10 mouse cellular contexts compared by ENCODE assay signal in the genomic region with DNA sequence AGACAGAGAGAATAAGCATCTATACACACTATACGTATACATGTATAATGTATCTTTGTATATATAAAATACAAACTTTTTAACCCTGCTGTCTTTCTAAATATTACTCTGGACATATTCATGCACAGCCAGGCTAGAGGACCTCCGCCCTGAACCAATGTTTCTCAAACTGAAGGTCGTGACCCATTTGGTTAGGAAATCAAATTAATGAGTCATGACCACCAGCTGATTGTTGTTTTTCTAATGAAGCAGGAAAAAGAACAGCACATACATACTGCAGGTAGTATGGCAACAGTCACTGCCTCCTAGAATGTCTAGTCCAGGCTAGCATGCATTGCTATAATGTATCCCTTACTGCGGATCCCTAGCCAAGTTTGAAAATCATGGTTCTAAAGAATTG. TPM values are rescaled to one million over a fixed set of nuclear protein-coding genes. Genes with fewer than 3 reads are reported as not detected.
DNase-seq lines count a peak whose midpoint lies in the region; ATAC-seq and TF ChIP-seq lines count a peak whose summit lies in the region.
"Had no signal": no experiment of that assay in that cellular context is flagged by ENCODE, and none has a peak within 500 bp of the region (broad histone marks: within the 10 kb centered on the region; RNA-seq: fewer than 3 reads in every experiment).

No protein-coding gene starts in this region.

- TF ChIP-seq CTCF in liver, adult 2 months (IDR thresholded peaks at IDR 0.05; ENCODE audit: low read depth, low read length), result no peak

- H3K36me3 ChIP-seq in heart, embryonic 14.5 days (ENCODE audit: control insufficient read depth, insufficient read depth, low read length), result peaks cover 19% of the 10 kb centered on the region
- peaks cover 2% of the 10 kb centered on the region; the same call in 1 of the 2 replicates for H3K36me3 ChIP-seq in liver, adult 2 months (ENCODE audit: control insufficient read depth, insufficient read depth, low read length)
- no peaks in the 10 kb centered on the region for H3K36me3 ChIP-seq in embryonic facial prominence, embryonic 15.5 days
- no peaks in the 10 kb centered on the region for H3K36me3 ChIP-seq in midbrain, embryonic 15.5 days (replicated peaks)

- peak overlapping the region; percentile 82 for H3K4me2 ChIP-seq in heart, embryonic 14.5 days (ENCODE audit: low read length)
- H3K4me2 ChIP-seq in embryonic facial prominence, embryonic 15.5 days (replicated peaks), result 0 out of 2 replicates have a peak overlapping the region, but pooled peaks have one; percentile 82
- peak overlapping the region; percentile 94 for H3K4me2 ChIP-seq in midbrain, embryonic 15.5 days

- TF ChIP-seq POLR2A in liver, adult 2 months (IDR thresholded peaks at IDR 0.05; ENCODE audit: extremely low read depth, insufficient read depth, low read length), result no peak

- H3K4me1 ChIP-seq in heart, embryonic 14.5 days (ENCODE audit: control insufficient read depth in 2 of 2, insufficient read depth in 2 of 2, low read length in 2 of 2), result peaks cover 16 to 64% of the 10 kb centered on the region in 2 experiments
- H3K4me1 ChIP-seq in liver, adult 2 months (ENCODE audit: control insufficient read depth, insufficient read depth, low read length), result peaks cover 17% of the 10 kb centered on the region
- peaks cover 33% of the 10 kb centered on the region for H3K4me1 ChIP-seq in embryonic facial prominence, embryonic 15.5 days
- peaks cover 60% of the 10 kb centered on the region for H3K4me1 ChIP-seq in midbrain, embryonic 15.5 days

- H3K79me2 ChIP-seq in liver, adult 2 months (ENCODE audit: control insufficient read depth, insufficient read depth, low read length), result peaks cover 33% of the 10 kb centered on the region

- 84% methylated on average over 4 of the region's 4 CpGs for WGBS in heart, embryonic 14.5 days
- WGBS in liver, adult 2 months, result 46% methylated on average over 4 of the region's 4 CpGs
- WGBS in embryonic facial prominence, embryonic 15.5 days, result 83% methylated on average over 4 of the region's 4 CpGs
- 92% methylated on average over 4 of the region's 4 CpGs for WGBS in midbrain, embryonic 15.5 days

- no peaks in the 10 kb centered on the region for H3K27me3 ChIP-seq in heart, embryonic 14.5 days (ENCODE audit: control insufficient read depth, insufficient read depth, low read length)
- no peaks in the 10 kb centered on the region for H3K27me3 ChIP-seq in liver, adult 2 months (ENCODE audit: control insufficient read depth, insufficient read depth, low read length)
- H3K27me3 ChIP-seq in embryonic facial prominence, embryonic 15.5 days, result no peaks in the 10 kb centered on the region
- H3K27me3 ChIP-seq in midbrain, embryonic 15.5 days (replicated peaks), result no peaks in the 10 kb centered on the region

- peak overlapping the region in 1 of 2 experiments; percentile 96; a peak in 2 of 4 replicates for H3K27ac ChIP-seq in heart, embryonic 14.5 days (replicated peaks in 1 of 2; ENCODE audit: control insufficient read depth in 1 of 2, insufficient read depth in 1 of 2, low read depth in 2 of 2, low read length in 2 of 2)
- no peak overlapping the region for H3K27ac ChIP-seq in liver, adult 2 months (replicated peaks; ENCODE audit: insufficient read depth, low read depth, low read length)
- H3K27ac ChIP-seq in embryonic facial prominence, embryonic 15.5 days (replicated peaks), result no peak overlapping the region
- no peak overlapping the region for H3K27ac ChIP-seq in midbrain, embryonic 15.5 days

- no peak for DNase-seq in heart, adult 18-20 months
- DNase-seq in liver, adult 2 months (ENCODE audit: extremely low read depth, low read depth, low spot score), result peak; percentile 67
- DNase-seq in liver, result no peak
- DNase-seq in cerebellum, adult 11-12 months, result no peak
- DNase-seq in Muller cell, postnatal 12 days (ENCODE audit: inconsistent ontology term), result no peak
- DNase-seq: cerebellum, adult 11 months; layer of hippocampus, adult 9-11 months had no signal

- H3K4me3 ChIP-seq in heart, embryonic 14.5 days (ENCODE audit: control insufficient read depth in 1 of 2, insufficient read depth in 1 of 2, low read depth in 1 of 2, low read length in 2 of 2), result peak overlapping the region in 1 of 2 experiments; percentile 87; a peak in 3 of 4 replicates
- no peak overlapping the region for H3K4me3 ChIP-seq in liver, adult 2 months (ENCODE audit: insufficient read depth, low read depth, low read length)
- no peak overlapping the region for H3K4me3 ChIP-seq in embryonic facial prominence, embryonic 15.5 days (replicated peaks)
- peak overlapping the region; percentile 91 for H3K4me3 ChIP-seq in midbrain, embryonic 15.5 days

- H3K9me3 ChIP-seq in heart, embryonic 14.5 days (ENCODE audit: control insufficient read depth, low read length), result no peaks in the 10 kb centered on the region
- H3K9me3 ChIP-seq in embryonic facial prominence, embryonic 15.5 days (replicated peaks), result no peaks in the 10 kb centered on the region
- H3K9me3 ChIP-seq in midbrain, embryonic 15.5 days, result no peaks in the 10 kb centered on the region

- ATAC-seq in heart, embryonic 14.5 days (ENCODE audit: insufficient number of reproducible peaks, insufficient read depth, low FRiP score, low read depth), result no peak
- ATAC-seq in embryonic facial prominence, embryonic 15.5 days (ENCODE audit: insufficient number of reproducible peaks, low FRiP score, low TSS enrichment, low read depth), result no peak
- no peak for ATAC-seq in midbrain, embryonic 15.5 days (replicated peaks)

- H3K9ac ChIP-seq in heart, embryonic 14.5 days (ENCODE audit: low read length), result peak overlapping the region; percentile 91
- H3K9ac ChIP-seq in liver, adult 2 months (ENCODE audit: low read depth, low read length), result no peak overlapping the region
- no peak overlapping the region for H3K9ac ChIP-seq in embryonic facial prominence, embryonic 15.5 days
- H3K9ac ChIP-seq in midbrain, embryonic 15.5 days, result no peak overlapping the region

RNA-seq across cellular contexts. Expression of a gene that starts 2.3 kb away (rescaled TPM):
- 22.8 and 23.5 TPM in 2 replicates for polyA plus RNA-seq in heart, embryonic 14.5 days (2014; fragmentation: Nextera tagmentation; extraction: Ambion mirVana)
- 10 to 100 TPM; 21.4 to 25.5 TPM for total RNA-seq in heart, adult 18-20 months (2021)
- total RNA-seq in liver, adult 2 months (2014; rRNA removed), result 6.2 and 9.7 TPM in 2 replicates
- polyA plus RNA-seq in liver, adult 2 months (2012; rRNA removed), result 5.1 and 6.6 TPM in 2 replicates
- 8.0 and 8.8 TPM in 2 replicates for polyA plus RNA-seq in embryonic facial prominence, embryonic 15.5 days (2015; fragmentation: Nextera tagmentation; extraction: Ambion mirVana)
- 6.6 and 6.8 TPM in 2 replicates for polyA plus RNA-seq in midbrain, embryonic 15.5 days (2015; fragmentation: Nextera tagmentation; extraction: Ambion mirVana)
